Mouse (Mus musculus) cerebellum, adult 11-12 months (tissue): ENCODE results near the gene Sept11.

ENCODE experiments used
- DNase-seq: peaks from one replicate; pipeline ENCODE4 v3.0.0; 2022

Gene Sept11

GRCm38 (mm10) chr5:93092857-93093622 is at the start of gene Sept11:
Sept11 (plus strand) TSS chr5:93093437.
- DNase-seq, result peak; percentile 92

- no peak for DNase-seq
Observed at GRCm38 (mm10) chr5:93043688-93044583, 49.3 kb upstream of the Sept11 start.

- peak; percentile 92 for DNase-seq
Observed at GRCm38 (mm10) chr5:93044584-93045370, 48.5 kb upstream of the Sept11 start, which contains the start of gene Sowahb. Sowahb (minus strand) TSS chr5:93045022.

- no peak for DNase-seq
Observed at GRCm38 (mm10) chr5:93045371-93045714, 47.9 kb upstream of the Sept11 start.

GRCm38 (mm10) chr5:93046306-93046845 is 46.9 kb upstream of the Sept11 start:
- peak; percentile 45 for DNase-seq

- peak; percentile 93 for DNase-seq
Observed at GRCm38 (mm10) chr5:93048481-93049240, 44.6 kb upstream of the Sept11 start.

GRCm38 (mm10) chr5:93049971-93050370 is 43.3 kb upstream of the Sept11 start:
- peak; percentile 40 for DNase-seq

GRCm38 (mm10) chr5:93051041-93051440 is 42.2 kb upstream of the Sept11 start:
- peak; percentile 28 for DNase-seq

GRCm38 (mm10) chr5:93051951-93052350 is 41.3 kb upstream of the Sept11 start:
- DNase-seq, result peak; percentile 75

- DNase-seq, result no peak
Observed at GRCm38 (mm10) chr5:93053606-93054397, 39.4 kb upstream of the Sept11 start.

- DNase-seq, result no peak
Observed at GRCm38 (mm10) chr5:93060865-93061264, 32.4 kb upstream of the Sept11 start.

- DNase-seq, result no peak
Observed at GRCm38 (mm10) chr5:93077661-93078323, 15.4 kb upstream of the Sept11 start.

GRCm38 (mm10) chr5:93079596-93079995 is 13.6 kb upstream of the Sept11 start:
- DNase-seq, result no peak

- no peak for DNase-seq
Observed at GRCm38 (mm10) chr5:93085015-93085598, 8.1 kb upstream of the Sept11 start.

- no peak for DNase-seq
Observed at GRCm38 (mm10) chr5:93085900-93086299, 7.3 kb upstream of the Sept11 start.

GRCm38 (mm10) chr5:93091266-93091665 is 2.0 kb upstream of the Sept11 start:
- DNase-seq, result no peak

GRCm38 (mm10) chr5:93092147-93092781 is 973 bp upstream of the Sept11 start:
- DNase-seq, result peak; percentile 64

GRCm38 (mm10) chr5:93093638-93094527 is 646 bp downstream of the Sept11 start:
- peak; percentile 47 for DNase-seq

GRCm38 (mm10) chr5:93095301-93095700 is 2.1 kb downstream of the Sept11 start:
- no peak for DNase-seq
